Mouse (Mus musculus): ENCODE measurements around the gene Polr3e. TPM values are rescaled to one million over a fixed set of nuclear protein-coding genes. Genes with fewer than 3 reads are reported as not detected.

Polr3e gene
- total and polyA plus RNA-seq, 3 experiments = 39.1 to 50.1 TPM; not detected in 1

DNA sequence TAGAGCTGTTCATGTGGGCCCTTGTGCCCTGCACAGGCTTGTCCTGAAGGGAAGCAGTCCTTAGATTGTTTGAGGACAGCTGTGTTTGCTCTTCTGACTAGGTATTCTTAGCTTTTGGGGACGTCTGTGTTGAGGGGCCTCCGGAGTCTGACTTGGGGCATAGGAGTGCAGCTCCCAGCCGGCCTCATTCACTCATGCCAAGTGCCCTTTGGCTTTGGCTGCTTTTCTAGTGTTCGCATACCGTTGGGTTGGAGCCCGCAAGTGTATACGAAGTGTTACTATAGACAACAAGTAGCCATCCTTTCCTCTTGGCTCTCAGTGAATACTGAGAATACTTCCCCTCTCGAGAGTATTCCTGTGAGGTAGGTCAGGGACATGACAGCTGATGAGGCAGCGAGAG is 20.7 kb downstream of the Polr3e start:
- no peak for DNase-seq (ENCODE audit: low read depth, low spot score)
- Histone ChIP-seq H3K9me3 (replicated peaks; ENCODE audit: insufficient read depth, low read length) (no peaks in the 10 kb centered on the region), H3K9ac (ENCODE audit: control insufficient read depth, low read depth, low read length, poor library complexity, severe bottlenecking) (no peak overlapping the region), H3K36me3 (ENCODE audit: control insufficient read depth in 1 of 2, insufficient read depth in 2 of 2, low read length in 2 of 2) (peaks cover 0 to 25% of the 10 kb centered on the region in 2 experiments; a peak in 3 of 4 replicates), H3K4me3 (ENCODE audit: control insufficient read depth in 1 of 2, insufficient read depth in 1 of 2, low read depth in 2 of 2, low read length in 2 of 2) (no peak overlapping the region), H3K4me1 (ENCODE audit: control insufficient read depth in 1 of 2, insufficient read depth in 2 of 2, low read length in 2 of 2) (peaks cover 0 to 5% of the 10 kb centered on the region in 2 experiments; a peak in 1 of 4 replicates), H3K27me3 (ENCODE audit: control insufficient read depth in 1 of 2, insufficient read depth in 2 of 2, low read length in 2 of 2) (no peaks in the 10 kb centered on the region), H3K27ac (ENCODE audit: control insufficient read depth, low read depth, low read length) (no peak overlapping the region), H3K79me2 (ENCODE audit: control insufficient read depth, insufficient read depth, low read length, poor library complexity) (no peaks in the 10 kb centered on the region)
- TF ChIP-seq MYB (IDR thresholded peaks at IDR 0.05; ENCODE audit: low read depth, low read length) (no peak), USF1 (IDR thresholded peaks at IDR 0.05; ENCODE audit: low read depth, low read length) (no peak), BHLHE40 (IDR thresholded peaks at IDR 0.05; ENCODE audit: borderline replicate concordance, low read depth, low read length) (no peak), E2F4 (IDR thresholded peaks at IDR 0.05; ENCODE audit: borderline replicate concordance, low read depth, low read length) (no peak), POLR2AphosphoS5 (IDR thresholded peaks at IDR 0.05; ENCODE audit: borderline replicate concordance, low read depth, low read length) (no peak)

- Histone ChIP-seq H3K4me1 (ENCODE audit: control insufficient read depth in 1 of 2, insufficient read depth in 2 of 2, low read length in 2 of 2) (no peaks in the 10 kb centered on the region), H3K79me2 (ENCODE audit: control insufficient read depth, insufficient read depth, low read length, poor library complexity) (no peaks in the 10 kb centered on the region), H3K4me3 (ENCODE audit: control insufficient read depth in 1 of 2, insufficient read depth in 1 of 2, low read depth in 2 of 2, low read length in 2 of 2) (no peak overlapping the region), H3K9ac (ENCODE audit: control insufficient read depth, low read depth, low read length, poor library complexity, severe bottlenecking) (no peak overlapping the region), H3K27ac (ENCODE audit: control insufficient read depth, low read depth, low read length) (no peak overlapping the region), H3K36me3 (ENCODE audit: control insufficient read depth in 1 of 2, insufficient read depth in 2 of 2, low read length in 2 of 2) (peaks cover 0 to 23% of the 10 kb centered on the region in 2 experiments; a peak in 2 of 4 replicates), H3K27me3 (ENCODE audit: control insufficient read depth in 1 of 2, insufficient read depth in 2 of 2, low read length in 2 of 2) (no peaks in the 10 kb centered on the region), H3K9me3 (replicated peaks; ENCODE audit: insufficient read depth, low read length) (no peaks in the 10 kb centered on the region)
- DNase-seq (ENCODE audit: low read depth, low spot score) = no peak
- TF ChIP-seq MAX (IDR thresholded peaks at IDR 0.05; ENCODE audit: low read length) = no peak
- no peak for TF ChIP-seq ZKSCAN1 (IDR thresholded peaks at IDR 0.05; ENCODE audit: low read depth, low read length)
- TF ChIP-seq CHD2 (IDR thresholded peaks at IDR 0.05; ENCODE audit: low read length) = no peak
- TF ChIP-seq POLR2AphosphoS5 (IDR thresholded peaks at IDR 0.05; ENCODE audit: borderline replicate concordance, low read depth, low read length) = no peak
- TF ChIP-seq BHLHE40 (IDR thresholded peaks at IDR 0.05; ENCODE audit: borderline replicate concordance, low read depth, low read length) = no peak
These were observed 22.8 kb downstream of the Polr3e start for GRCm38 (mm10) chr7:120940343-120940742.

- Histone ChIP-seq H3K36me3 (ENCODE audit: control insufficient read depth in 1 of 2, insufficient read depth in 2 of 2, low read length in 2 of 2) (peaks cover 0 to 21% of the 10 kb centered on the region in 2 experiments; a peak in 2 of 4 replicates), H3K4me1 (ENCODE audit: control insufficient read depth in 1 of 2, insufficient read depth in 2 of 2, low read length in 2 of 2) (no peaks in the 10 kb centered on the region), H3K79me2 (ENCODE audit: control insufficient read depth, insufficient read depth, low read length, poor library complexity) (no peaks in the 10 kb centered on the region), H3K9ac (ENCODE audit: control insufficient read depth, low read depth, low read length, poor library complexity, severe bottlenecking) (no peak overlapping the region), H3K27me3 (ENCODE audit: control insufficient read depth in 1 of 2, insufficient read depth in 2 of 2, low read length in 2 of 2) (no peaks in the 10 kb centered on the region), H3K27ac (ENCODE audit: control insufficient read depth, low read depth, low read length) (no peak overlapping the region), H3K9me3 (replicated peaks; ENCODE audit: insufficient read depth, low read length) (no peaks in the 10 kb centered on the region), H3K4me3 (ENCODE audit: control insufficient read depth in 1 of 2, insufficient read depth in 1 of 2, low read depth in 2 of 2, low read length in 2 of 2) (no peak overlapping the region)
- no peak for TF ChIP-seq GABPA (IDR thresholded peaks at IDR 0.05; ENCODE audit: low read depth, low read length)
- TF ChIP-seq CHD1 (IDR thresholded peaks at IDR 0.05; ENCODE audit: low read depth, low read length) = no peak
- TF ChIP-seq NELFE (IDR thresholded peaks at IDR 0.05; ENCODE audit: low read depth, low read length) = no peak
- TF ChIP-seq CTCF (IDR thresholded peaks at IDR 0.05 in 2 of 3, conservative IDR thresholded peaks at IDR 0.05 in 1 of 3; ENCODE audit: control insufficient read depth in 1 of 3, insufficient read depth in 1 of 3, low read depth in 2 of 3, low read length in 3 of 3, poor library complexity in 1 of 3, severe bottlenecking in 1 of 3) = no peak
- no peak for TF ChIP-seq TAL1 (IDR thresholded peaks at IDR 0.05; ENCODE audit: low read length)
- no peak for TF ChIP-seq MAZ (IDR thresholded peaks at IDR 0.05; ENCODE audit: low read depth, low read length)
- TF ChIP-seq TBP (IDR thresholded peaks at IDR 0.05; ENCODE audit: low read depth, low read length) = no peak
- TF ChIP-seq ETS1 (IDR thresholded peaks at IDR 0.05; ENCODE audit: low read depth, low read length) = no peak
- TF ChIP-seq ZNF384 (IDR thresholded peaks at IDR 0.05; ENCODE audit: low read depth, low read length) = no peak
- no peak for TF ChIP-seq CHD2 (IDR thresholded peaks at IDR 0.05; ENCODE audit: low read length)
- no peak for DNase-seq (ENCODE audit: low read depth, low spot score)
These were observed 23.7 kb downstream of the Polr3e start for GRCm38 (mm10) chr7:120941214-120941613.

Measured in MEL (cell line).